Mouse (Mus musculus) large intestine, adult 2 months (tissue): ENCODE data around the gene Mettl7b. TPM values are rescaled to one million over a fixed set of nuclear protein-coding genes. Genes with fewer than 3 reads are reported as not detected.
"Not testable (repeated sequence)": the region's sequence is repeated elsewhere in the genome, so short reads cannot be mapped to it uniquely, and the experiment has no call there.

ENCODE experiments used
- DNase-seq: peaks from one replicate; pipeline ENCODE4 v3.0.0-alpha.2; 2012; ENCODE audit warnings: low read depth, low spot score
- WGBS: fragments of 180-500 bp; shearing (Covaris S2); methylation state at CpG from one replicate; pipeline ENCODE4 v1.1.7; 2018; 5-methylcytosine and 5-hydroxymethylcytosine counted together
- polyA plus RNA-seq: library from polyadenylated mRNA; depleted of rRNA; stranded (reverse); fragments of >200 nt; gene quantifications from 2 replicates; pipeline ENCODE4 v1.2.3, GENCODE M21; 2012; rRNA removed

The Mettl7b gene
- 34.5 and 82.9 TPM in 2 replicates for polyA plus RNA-seq

GRCm38 (mm10) chr10:128960590-128961584 is at the start of gene Mettl7b:
Mettl7b (minus strand) TSS chr10:128960988.
- DNase-seq: peak; percentile 76
- 26% methylated on average over 12 of the region's 12 CpGs for WGBS

GRCm38 (mm10) chr10:129010288-129010841 is 49.6 kb upstream of the Mettl7b start, which contains the start of gene Olfr763:
Olfr763 (plus strand) TSS chr10:129010791.
- 58% methylated on average over 2 of the region's 2 CpGs for WGBS
- DNase-seq: no peak

GRCm38 (mm10) chr10:129004032-129004920 is 43.5 kb upstream of the Mettl7b start:
- no peak for DNase-seq
- 72% methylated on average over 14 of the region's 14 CpGs for WGBS

GRCm38 (mm10) chr10:128996523-128997040 is 35.8 kb upstream of the Mettl7b start:
- 65% methylated on average over 4 of the region's 4 CpGs for WGBS
- DNase-seq: no peak

GRCm38 (mm10) chr10:128995796-128996195 is 35.0 kb upstream of the Mettl7b start:
- WGBS: 88% methylated on average over 1 of the region's 1 CpGs
- DNase-seq: no peak

GRCm38 (mm10) chr10:128990994-128991393 is 30.2 kb upstream of the Mettl7b start:
- no peak for DNase-seq

GRCm38 (mm10) chr10:128990129-128990850 is 29.5 kb upstream of the Mettl7b start:
- WGBS: 55% methylated on average over 7 of the region's 10 CpGs
- DNase-seq: not testable (repeated sequence)

GRCm38 (mm10) chr10:128989131-128989530 is 28.3 kb upstream of the Mettl7b start, which contains the start of gene Olfr9:
Olfr9 (plus strand) TSS chr10:128989431.
- DNase-seq: not testable (repeated sequence)
- 79% methylated on average over 1 of the region's 1 CpGs for WGBS

- 56% methylated on average over 3 of the region's 3 CpGs for WGBS
Measured at GRCm38 (mm10) chr10:128980644-128981365, 20.0 kb upstream of the Mettl7b start.

GRCm38 (mm10) chr10:128977522-128978114 is 16.8 kb upstream of the Mettl7b start:
- WGBS: 8% methylated on average over 9 of the region's 9 CpGs
- no peak for DNase-seq

More at GRCm38 (mm10) chr10:128980644-128981365, 20.0 kb upstream of the Mettl7b start:
- no peak for DNase-seq

GRCm38 (mm10) chr10:128976395-128976794 is 15.6 kb upstream of the Mettl7b start:
- DNase-seq: no peak
- 59% methylated on average over 3 of the region's 3 CpGs for WGBS

GRCm38 (mm10) chr10:128972841-128973240 is 12.1 kb upstream of the Mettl7b start:
- DNase-seq: no peak
- WGBS: 77% methylated on average over 4 of the region's 4 CpGs

GRCm38 (mm10) chr10:128970740-128971250 is 10.0 kb upstream of the Mettl7b start:
- whole genome bisulfite sequencing: 2% methylated on average over 1 of the region's 1 CpGs
- DNase-seq: no peak

GRCm38 (mm10) chr10:128968341-128968749 is 7.6 kb upstream of the Mettl7b start:
- DNase-seq: no peak

GRCm38 (mm10) chr10:128965871-128966270 is 5.1 kb upstream of the Mettl7b start:
- 39% methylated on average over 6 of the region's 6 CpGs for WGBS
- no peak for DNase-seq

More at GRCm38 (mm10) chr10:128968341-128968749, 7.6 kb upstream of the Mettl7b start:
- WGBS: 6% methylated on average over 1 of the region's 1 CpGs

GRCm38 (mm10) chr10:128964961-128965360 is 4.2 kb upstream of the Mettl7b start:
- no peak for DNase-seq
- 41% methylated on average over 2 of the region's 2 CpGs for WGBS

GRCm38 (mm10) chr10:128960142-128960541 is 646 bp downstream of the Mettl7b start:
- no peak for DNase-seq
- 45% methylated on average over 4 of the region's 4 CpGs for WGBS
